Mouse (Mus musculus) cerebellum, adult 2 months (tissue): ENCODE results near the gene Dhx30.

Experiments used
- CTCF ChIP-seq: fragments of 200-500 bp; IDR thresholded peaks from 2 replicates; pipeline ENCODE4 v1.5.1; 2011; ENCODE audit warnings: low read depth, mild to moderate bottlenecking, control low read depth, low read length, moderate library complexity, borderline replicate concordance; ENCODE audit not compliant: insufficient read depth
- POLR2A ChIP-seq: fragments of 200-500 bp; IDR thresholded peaks from 2 replicates; pipeline ENCODE4 v1.6.1; 2011; ENCODE audit warnings: low read length, control low read depth, borderline replicate concordance; ENCODE audit not compliant: insufficient read depth

DNA sequence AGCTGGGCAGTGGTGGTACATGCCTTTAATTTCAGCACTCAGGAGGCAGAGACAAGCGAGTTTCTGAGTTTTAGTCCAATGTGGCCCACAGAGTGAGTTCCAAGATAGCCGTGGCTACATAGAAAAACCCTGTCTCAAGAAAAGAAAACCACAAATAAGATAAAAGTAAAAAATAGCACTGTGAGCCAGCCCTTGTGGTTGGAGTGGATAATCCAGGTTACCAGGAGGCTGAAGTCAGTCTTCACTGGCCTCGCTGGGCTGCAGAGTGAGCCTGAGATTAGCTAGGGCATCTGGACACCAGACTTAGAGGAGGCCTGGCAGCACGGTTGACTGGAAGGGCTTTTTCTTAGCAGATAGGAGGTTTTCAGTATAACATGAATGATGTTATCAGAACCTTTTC lies 21.5 kb upstream of the Dhx30 start:
- TF ChIP-seq CTCF (no peak), POLR2A (no peak)
